Mouse (Mus musculus) activated CD4-positive, CD25-positive, alpha-beta regulatory T cell, adult 4 months (primary cell): ENCODE data around the gene Gng12. TPM values are rescaled to one million over a fixed set of nuclear protein-coding genes. Genes with fewer than 3 reads are reported as not detected.
"Not testable (repeated sequence)": the region's sequence is repeated elsewhere in the genome, so short reads cannot be mapped to it uniquely, and the experiment has no call there.

Source experiments
- ATAC-seq: one replicate; pipeline ENCODE4 v1.8.0; 2017
- polyA plus RNA-seq, 2 experiments: library from polyadenylated mRNA; unstranded; fragments of 100-300 nt; shearing (Covaris generic); gene quantifications; one replicate each; pipeline ENCODE4 v1.2.1; 2017

The Gng12 gene
- polyA plus RNA-seq, 2 experiments from 2014 or later, result 21.3 to 21.7 TPM

GRCm38 (mm10) chr6:66958466-66959235 is 62.5 kb downstream of the Gng12 start:
- ATAC-seq, result no peak

DNA sequence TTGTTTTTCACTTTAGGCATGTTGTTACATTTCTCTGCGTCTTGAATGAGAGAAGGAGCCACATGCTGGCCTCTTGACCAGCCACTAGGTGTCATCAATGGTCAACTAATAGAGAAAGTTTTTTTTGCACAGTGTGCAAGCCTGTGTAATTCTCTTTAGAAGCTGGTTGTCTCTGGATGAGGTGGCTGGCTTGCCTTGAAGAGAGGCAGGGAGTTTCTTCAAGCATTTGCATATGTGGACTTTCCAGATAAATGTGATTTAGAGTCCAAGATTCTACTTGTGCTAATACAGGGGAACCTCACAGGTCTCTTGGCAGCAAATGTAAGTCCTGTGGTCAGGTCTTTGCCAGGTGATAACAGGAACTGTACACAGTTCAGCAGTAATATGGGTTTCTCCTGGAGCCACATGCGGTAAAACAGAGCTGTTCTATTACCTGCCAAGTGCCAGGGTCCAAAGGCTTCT is 66.4 kb downstream of the Gng12 start:
- peak; percentile 77 for ATAC-seq

DNA sequence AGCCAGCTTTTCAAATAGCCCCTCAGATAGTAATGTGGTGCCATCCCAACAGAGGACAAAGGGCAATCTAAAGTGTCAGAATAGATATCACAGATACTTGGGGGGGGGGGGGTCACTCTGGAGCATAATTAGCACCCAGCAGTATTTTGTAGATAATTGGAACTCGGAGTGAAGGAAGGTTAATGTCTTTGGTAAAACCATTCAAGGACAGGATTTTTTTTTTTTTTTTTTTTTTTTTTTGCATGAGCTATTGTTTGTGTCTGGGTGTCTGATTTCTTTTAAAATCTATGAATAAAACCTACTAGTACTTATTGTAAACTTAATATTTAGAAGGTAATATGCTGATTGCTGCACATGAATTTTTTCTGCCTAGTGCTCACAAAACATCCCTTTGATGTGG is 66.9 kb downstream of the Gng12 start:
- peak; percentile 7 for ATAC-seq

- ATAC-seq, result not testable (repeated sequence)
Measured at GRCm38 (mm10) chr6:66963651-66964050, 67.5 kb downstream of the Gng12 start.

GRCm38 (mm10) chr6:66964222-66964621 is 68.0 kb downstream of the Gng12 start:
- ATAC-seq, result no peak

GRCm38 (mm10) chr6:66965203-66965602 is 69.0 kb downstream of the Gng12 start:
- ATAC-seq, result no peak

GRCm38 (mm10) chr6:66967788-66968187 is 71.6 kb downstream of the Gng12 start:
- ATAC-seq, result no peak

DNA sequence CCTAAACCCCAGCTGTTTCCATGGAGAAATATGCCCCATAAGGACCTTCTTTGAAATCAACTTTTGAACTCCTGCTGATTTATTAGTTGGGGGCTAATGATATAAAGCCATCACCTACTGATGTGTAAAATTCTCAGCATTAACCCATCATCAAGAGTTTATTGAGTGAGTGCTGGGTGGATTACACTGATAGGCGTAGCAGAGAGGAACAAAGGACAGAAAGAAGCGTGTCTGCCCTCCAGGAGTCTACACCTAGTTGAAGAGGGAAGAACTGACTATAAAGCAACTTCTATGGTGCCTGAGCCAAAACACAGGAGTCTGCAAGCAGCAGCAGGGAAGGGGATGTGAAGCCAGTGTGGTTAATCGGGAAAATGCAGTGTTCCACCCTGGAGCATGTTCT is 73.2 kb downstream of the Gng12 start:
- ATAC-seq, result no peak

- ATAC-seq, result peak; percentile 89
Measured at GRCm38 (mm10) chr6:66972300-66972699, 76.1 kb downstream of the Gng12 start.

DNA sequence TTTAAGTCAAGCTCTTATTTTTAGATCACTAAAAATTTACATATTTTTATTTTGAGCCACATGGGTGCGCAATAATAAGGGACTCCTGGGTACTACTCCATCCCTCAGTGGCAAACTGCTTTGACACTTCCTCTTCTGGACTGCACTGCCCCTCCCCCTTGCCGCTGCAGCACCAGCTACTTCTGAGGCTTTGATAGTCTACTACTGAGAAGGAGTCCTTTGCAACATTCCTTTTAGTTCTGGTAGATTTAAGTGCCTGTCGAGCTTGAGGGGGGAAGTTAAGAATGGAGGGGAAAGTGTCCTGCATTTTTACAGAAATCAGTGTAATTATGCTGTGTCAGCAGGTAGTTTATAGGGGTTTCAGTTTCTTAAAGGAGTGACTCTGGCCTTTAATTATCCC is 77.0 kb downstream of the Gng12 start:
- peak; percentile 63 for ATAC-seq

DNA sequence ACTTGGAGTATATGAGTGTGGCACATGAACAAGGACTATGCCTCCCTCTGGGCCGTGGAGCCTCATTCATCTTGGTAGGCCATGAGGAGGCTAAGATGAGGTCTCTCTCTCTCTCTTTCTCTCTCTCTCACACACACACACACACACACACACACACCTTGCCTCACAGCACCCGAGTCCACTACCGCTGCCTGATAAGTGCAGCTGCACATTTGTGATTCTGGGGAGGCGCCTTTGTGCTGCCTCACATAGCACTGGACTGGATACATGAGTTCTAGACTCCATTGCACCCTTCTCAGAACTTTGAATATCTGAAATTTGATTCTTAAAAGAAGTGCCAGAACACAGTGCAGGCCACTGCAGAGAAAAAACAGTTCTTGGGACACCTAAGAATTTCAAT is 79.3 kb downstream of the Gng12 start:
- ATAC-seq, result no peak

DNA sequence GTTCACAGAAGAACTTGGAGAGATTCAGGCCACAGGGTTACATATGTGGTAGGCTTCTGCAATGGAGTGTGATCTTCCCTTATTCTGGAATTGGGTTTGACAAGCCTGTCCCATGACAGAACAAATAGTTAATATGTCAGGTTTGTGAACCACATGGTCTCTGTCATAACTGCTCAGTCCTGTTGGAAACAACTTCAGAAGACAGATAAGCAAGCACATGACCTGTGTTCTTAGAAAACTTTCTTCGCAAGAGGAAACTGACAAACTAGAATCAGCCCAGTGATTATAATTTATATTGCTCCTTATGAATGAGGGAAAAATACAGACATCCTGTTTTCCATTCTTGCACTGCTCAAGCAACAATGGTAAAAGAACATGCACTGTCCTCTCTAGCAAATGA is 83.0 kb downstream of the Gng12 start:
- no peak for ATAC-seq

DNA sequence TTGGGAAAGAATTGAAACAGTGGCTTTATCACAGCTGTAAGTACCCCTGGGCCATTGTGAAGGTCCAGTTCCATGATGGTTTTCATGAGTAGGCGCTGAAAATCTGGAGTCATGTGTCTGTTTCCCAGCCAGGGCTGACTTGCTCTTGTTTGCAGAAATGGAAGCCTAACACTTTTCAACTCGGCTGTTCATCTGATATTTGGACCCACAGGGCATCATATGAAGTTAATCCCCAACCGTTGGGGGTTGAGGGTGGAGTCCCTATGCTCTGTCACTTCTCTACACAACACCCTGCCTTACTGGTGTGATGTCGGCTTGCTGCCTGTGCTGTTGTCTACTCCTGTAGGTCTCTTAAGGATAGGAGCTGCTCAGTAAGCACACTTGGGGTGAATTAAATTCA is 83.8 kb downstream of the Gng12 start:
- no peak for ATAC-seq

DNA sequence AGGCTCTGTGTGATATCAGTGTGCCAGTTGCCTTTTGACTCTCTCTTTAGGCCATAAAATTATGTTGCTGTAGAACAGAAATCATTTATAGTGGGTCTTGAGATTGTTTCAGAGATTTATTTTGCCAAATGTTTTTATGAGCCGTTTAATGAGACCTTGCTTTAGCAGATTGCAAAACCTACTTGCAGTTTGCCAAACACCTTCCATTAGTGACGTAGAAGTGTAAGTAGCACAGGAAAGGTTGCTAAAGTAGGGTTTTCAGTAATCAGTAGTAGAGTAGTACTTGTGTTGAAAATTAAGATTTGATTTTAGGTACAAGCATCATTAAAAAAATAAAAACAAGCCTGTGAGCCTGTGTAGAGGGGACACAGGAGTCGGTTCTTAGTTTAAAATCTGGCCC is 85.2 kb downstream of the Gng12 start:
- no peak for ATAC-seq

DNA sequence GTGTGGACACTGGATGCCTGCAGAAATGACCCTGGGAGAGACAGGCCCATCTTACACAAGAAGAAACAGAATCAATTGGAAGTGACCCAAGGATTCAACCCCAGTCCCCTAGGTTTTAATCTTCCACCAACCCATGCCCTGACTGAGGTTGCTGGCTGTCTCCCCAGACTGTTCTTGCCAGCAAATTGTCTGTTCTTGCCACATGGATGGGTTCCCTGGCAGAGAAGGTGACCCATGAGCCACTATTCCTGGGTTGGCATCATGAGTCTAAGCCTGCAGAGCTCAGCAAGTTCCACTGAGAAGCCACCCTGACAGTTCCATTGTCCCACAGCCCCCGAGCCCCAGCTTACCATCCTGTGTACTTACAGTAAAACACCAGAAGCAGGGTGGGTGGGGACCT is 85.7 kb downstream of the Gng12 start:
- no peak for ATAC-seq

DNA sequence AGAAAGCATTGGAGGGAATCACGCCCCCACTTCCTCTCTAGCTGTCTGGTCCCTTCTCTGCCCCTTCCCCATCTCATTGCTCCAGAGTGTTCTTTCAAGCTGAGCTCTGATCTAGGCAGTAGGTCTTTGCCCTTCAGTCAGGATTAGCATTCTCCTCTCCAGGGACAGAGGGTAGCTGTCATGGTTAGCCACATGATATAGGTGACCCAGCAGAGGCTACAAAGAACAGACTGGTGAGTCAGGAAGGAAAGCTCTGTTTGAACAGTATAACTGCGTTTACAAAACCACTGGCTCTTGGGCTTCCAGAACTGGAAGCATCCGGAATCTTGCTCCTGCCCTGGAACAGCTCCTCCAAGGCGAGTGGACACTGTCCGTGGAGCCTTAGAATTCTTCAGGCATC is 87.9 kb downstream of the Gng12 start:
- no peak for ATAC-seq

- no peak for ATAC-seq
Measured at GRCm38 (mm10) chr6:66984672-66985071, 88.5 kb downstream of the Gng12 start.

DNA sequence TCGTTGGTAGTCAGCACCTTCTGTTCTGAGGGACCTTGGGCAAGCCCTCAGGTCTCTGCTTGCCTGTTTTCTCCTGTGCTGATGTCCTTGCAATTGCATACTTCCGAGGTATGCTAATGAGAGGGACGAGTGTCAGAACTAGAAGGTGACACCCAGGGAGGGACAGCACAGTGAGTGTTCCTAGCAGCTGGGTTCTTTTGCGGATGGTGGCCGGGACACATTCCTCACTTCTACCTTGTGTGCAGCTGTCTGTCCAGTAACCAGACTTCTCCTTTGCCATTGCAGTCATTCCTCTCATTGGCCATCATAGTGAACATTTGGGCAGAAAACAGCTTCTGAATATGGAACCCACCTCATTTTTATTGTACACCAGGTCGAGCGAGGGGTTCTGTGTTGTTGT is 89.3 kb downstream of the Gng12 start:
- no peak for ATAC-seq

- ATAC-seq, result no peak
Measured at GRCm38 (mm10) chr6:66986063-66986462, 89.9 kb downstream of the Gng12 start.

DNA sequence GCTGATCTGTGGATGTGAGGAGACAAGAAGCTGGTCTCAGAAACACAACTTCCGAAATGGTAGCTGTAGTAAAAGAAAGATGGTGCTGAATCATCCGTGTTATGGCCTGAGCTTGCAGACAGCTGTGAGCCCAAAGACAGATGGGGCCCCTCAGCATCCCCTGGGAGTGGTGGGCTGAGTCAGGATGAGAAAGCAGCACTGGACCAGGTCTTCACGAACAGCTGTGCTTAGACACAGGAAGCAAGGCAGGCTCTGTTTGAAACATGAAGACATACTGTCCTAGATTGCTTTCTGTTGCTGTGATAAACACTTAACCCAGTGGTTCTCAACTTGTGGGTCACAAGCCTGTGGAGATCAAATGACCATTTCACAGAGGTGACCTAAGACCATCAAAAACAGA is 91.4 kb downstream of the Gng12 start:
- ATAC-seq, result no peak

GRCm38 (mm10) chr6:66988363-66988762 is 92.2 kb downstream of the Gng12 start:
- no peak for ATAC-seq

DNA sequence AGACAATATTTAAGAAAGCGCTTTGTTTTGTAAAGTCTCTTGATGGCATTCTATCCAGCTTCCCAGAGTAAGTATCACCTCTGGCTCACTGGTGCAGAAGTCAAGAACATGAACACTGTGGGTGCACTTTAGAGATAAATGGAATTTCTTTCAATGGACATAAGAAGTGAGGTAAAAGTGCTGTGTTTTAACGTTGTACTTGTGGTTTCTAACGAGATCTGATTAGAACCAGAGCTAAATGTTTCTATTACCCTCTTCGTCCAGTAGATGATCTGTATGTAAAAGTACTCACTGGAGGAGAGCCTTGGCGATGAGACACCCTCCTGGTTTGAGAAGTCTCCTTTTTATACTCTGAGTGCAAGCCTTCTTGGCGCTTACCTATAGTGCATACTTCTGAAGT is 92.8 kb downstream of the Gng12 start:
- ATAC-seq, result no peak

DNA sequence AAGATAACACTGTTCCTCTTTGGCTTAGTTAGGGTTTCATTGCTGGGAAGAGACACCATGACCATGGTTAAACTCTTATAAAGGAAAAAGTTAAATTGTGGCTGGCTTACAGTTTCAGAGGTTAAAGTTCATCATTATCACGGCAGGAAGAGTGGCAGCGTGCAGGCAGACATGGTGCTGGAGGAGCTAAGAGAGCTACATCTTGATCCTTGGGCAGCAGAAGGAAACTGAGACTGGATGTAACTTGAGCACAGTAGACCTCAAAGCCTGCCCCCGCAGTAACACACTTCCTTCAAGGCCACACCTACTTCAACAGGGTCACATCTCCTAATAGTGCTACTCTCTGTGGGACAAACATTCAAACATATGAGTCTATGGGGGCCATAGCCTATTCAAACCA is 93.3 kb downstream of the Gng12 start:
- ATAC-seq, result no peak

DNA sequence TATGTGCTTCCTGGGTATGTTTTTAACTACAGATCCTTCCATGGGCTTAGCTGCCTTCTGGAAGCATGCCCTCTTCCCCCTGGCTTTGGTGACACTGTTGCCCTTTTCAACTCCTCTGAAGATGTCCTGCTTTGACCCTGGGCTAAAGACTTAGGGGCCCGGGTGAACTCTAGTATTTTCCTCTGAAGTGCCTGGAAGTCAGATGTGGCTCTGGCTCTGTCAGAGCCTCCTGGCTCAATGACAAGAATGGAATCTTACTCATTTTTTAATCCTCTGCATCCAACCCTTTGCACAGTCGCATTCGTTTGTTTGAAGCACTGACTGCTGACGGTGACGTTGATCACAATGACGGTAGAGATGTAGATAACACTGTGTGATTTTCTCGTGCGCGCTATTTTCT is 96.0 kb downstream of the Gng12 start:
- no peak for ATAC-seq

DNA sequence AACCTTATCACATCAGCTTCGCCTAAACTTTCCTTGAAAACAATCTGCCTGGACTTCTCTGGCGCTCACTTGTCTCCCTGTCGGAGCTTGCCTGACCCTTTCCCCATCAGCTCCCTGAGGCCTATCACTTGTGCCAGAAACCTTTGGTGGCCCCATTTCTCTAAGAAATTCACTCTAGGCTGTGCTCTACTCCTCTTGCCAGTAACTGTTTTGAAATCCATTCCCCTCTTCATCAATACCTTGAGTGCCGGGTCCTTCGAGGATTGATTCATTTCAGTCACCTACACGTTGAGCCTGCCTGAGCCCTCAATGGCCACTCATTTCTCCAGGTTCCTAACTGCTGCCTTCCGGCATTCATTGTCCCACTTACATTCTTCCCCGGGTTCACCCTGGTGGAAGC is 96.6 kb downstream of the Gng12 start:
- ATAC-seq, result no peak
